Mouse (Mus musculus): ENCODE data around the gene Podn. TPM values are rescaled to one million over a fixed set of nuclear protein-coding genes. Genes with fewer than 3 reads are reported as not detected.
A peak's percentile ranks its signal among the peaks of the same experiment; 100 is the strongest.

Gene Podn
- polyA plus RNA-seq, 1 experiment from 2014 or later = 0.79 TPM

GRCm38 (mm10) chr4:107995727-107996126, 100.5 kb downstream of the Podn start:
- H3K4me1 ChIP-seq = peaks cover 8% of the 10 kb centered on the region
- H3K27ac ChIP-seq = peak overlapping the region; percentile 26; the same call in 1 of the 2 replicates
- 84% methylated on average over 6 of the region's 6 CpGs for WGBS
- no peak overlapping the region for H3K9ac ChIP-seq
- H3K27me3 ChIP-seq = no peaks in the 10 kb centered on the region
- H3K4me3 ChIP-seq = no peak overlapping the region
- H3K36me3 ChIP-seq = no peaks in the 10 kb centered on the region
- H3K9me3 ChIP-seq = no peaks in the 10 kb centered on the region
- no peak overlapping the region for H3K4me2 ChIP-seq (replicated peaks)
- ATAC-seq (ENCODE audit: insufficient number of reproducible peaks, insufficient read depth, low FRiP score, low TSS enrichment) = no peak

- WGBS = 87% methylated on average over 6 of the region's 6 CpGs
- peaks cover 8% of the 10 kb centered on the region for H3K4me1 ChIP-seq
- H3K4me3 ChIP-seq = no peak overlapping the region
- H3K36me3 ChIP-seq = no peaks in the 10 kb centered on the region
- no peak for ATAC-seq (ENCODE audit: insufficient number of reproducible peaks, insufficient read depth, low FRiP score, low TSS enrichment)
- H3K27me3 ChIP-seq = no peaks in the 10 kb centered on the region
- H3K4me2 ChIP-seq (replicated peaks) = no peak overlapping the region
- no peaks in the 10 kb centered on the region for H3K9me3 ChIP-seq
- no peak overlapping the region for H3K27ac ChIP-seq
- no peak overlapping the region for H3K9ac ChIP-seq
Measured at GRCm38 (mm10) chr4:107995011-107995410, 101.2 kb downstream of the Podn start.

- Histone ChIP-seq H3K4me2 (replicated peaks) (no peak overlapping the region), H3K9me3 (no peaks in the 10 kb centered on the region), H3K4me3 (no peak overlapping the region), H3K36me3 (no peaks in the 10 kb centered on the region), H3K27me3 (no peaks in the 10 kb centered on the region), H3K4me1 (peaks cover 3% of the 10 kb centered on the region; the same call in 1 of the 2 replicates), H3K27ac (no peak overlapping the region), H3K9ac (no peak overlapping the region)
- WGBS = 17% methylated on average over 6 of the region's 6 CpGs
- no peak for ATAC-seq (ENCODE audit: insufficient number of reproducible peaks, insufficient read depth, low FRiP score, low TSS enrichment)
Measured at GRCm38 (mm10) chr4:107991879-107992278, 104.4 kb downstream of the Podn start.

GRCm38 (mm10) chr4:107990818-107991217, 105.4 kb downstream of the Podn start:
- no peaks in the 10 kb centered on the region for H3K9me3 ChIP-seq
- 68% methylated on average over 5 of the region's 5 CpGs for WGBS
- H3K27me3 ChIP-seq = no peaks in the 10 kb centered on the region
- H3K4me3 ChIP-seq = no peak overlapping the region
- no peak overlapping the region for H3K27ac ChIP-seq
- H3K4me1 ChIP-seq = no peaks in the 10 kb centered on the region
- H3K36me3 ChIP-seq = no peaks in the 10 kb centered on the region
- no peak overlapping the region for H3K9ac ChIP-seq
- no peak for ATAC-seq (ENCODE audit: insufficient number of reproducible peaks, insufficient read depth, low FRiP score, low TSS enrichment)
- no peak overlapping the region for H3K4me2 ChIP-seq (replicated peaks)

- H3K9me3 ChIP-seq = no peaks in the 10 kb centered on the region
- H3K9ac ChIP-seq = no peak overlapping the region
- no peaks in the 10 kb centered on the region for H3K27me3 ChIP-seq
- no peak overlapping the region for H3K4me3 ChIP-seq
- peaks cover 13% of the 10 kb centered on the region for H3K4me1 ChIP-seq
- no peaks in the 10 kb centered on the region for H3K36me3 ChIP-seq
- H3K4me2 ChIP-seq (replicated peaks) = no peak overlapping the region
- no peak for ATAC-seq (ENCODE audit: insufficient number of reproducible peaks, insufficient read depth, low FRiP score, low TSS enrichment)
- H3K27ac ChIP-seq = no peak overlapping the region
- WGBS = 54% methylated on average over 8 of the region's 8 CpGs
Measured at GRCm38 (mm10) chr4:107988931-107989330, 107.3 kb downstream of the Podn start.

- H3K9ac ChIP-seq = no peak overlapping the region
- H3K36me3 ChIP-seq = no peaks in the 10 kb centered on the region
- H3K9me3 ChIP-seq = no peaks in the 10 kb centered on the region
- no peak overlapping the region for H3K4me3 ChIP-seq
- no peak overlapping the region for H3K4me2 ChIP-seq (replicated peaks)
- H3K4me1 ChIP-seq = peaks cover 20% of the 10 kb centered on the region
- ATAC-seq (ENCODE audit: insufficient number of reproducible peaks, insufficient read depth, low FRiP score, low TSS enrichment) = no peak
- no peak overlapping the region for H3K27ac ChIP-seq
- no peaks in the 10 kb centered on the region for H3K27me3 ChIP-seq
- WGBS = 88% methylated on average over 11 of the region's 11 CpGs
Measured at GRCm38 (mm10) chr4:107986386-107987168, 109.7 kb downstream of the Podn start.

- Histone ChIP-seq H3K36me3 (no peaks in the 10 kb centered on the region), H3K9ac (no peak overlapping the region), H3K27me3 (no peaks in the 10 kb centered on the region), H3K4me1 (peaks cover 20% of the 10 kb centered on the region), H3K4me2 (replicated peaks) (no peak overlapping the region), H3K27ac (no peak overlapping the region), H3K4me3 (no peak overlapping the region), H3K9me3 (no peaks in the 10 kb centered on the region)
- ATAC-seq (ENCODE audit: insufficient number of reproducible peaks, insufficient read depth, low FRiP score, low TSS enrichment) = no peak
- WGBS = 72% methylated on average over 5 of the region's 5 CpGs
Measured at GRCm38 (mm10) chr4:107985812-107986211, 110.4 kb downstream of the Podn start.

- Histone ChIP-seq H3K27me3 (no peaks in the 10 kb centered on the region), H3K4me3 (no peak overlapping the region), H3K9ac (no peak overlapping the region), H3K4me2 (replicated peaks) (0 out of 2 replicates have a peak overlapping the region, but pooled peaks have one; percentile 5), H3K27ac (peak overlapping the region; percentile 88), H3K4me1 (peaks cover 21% of the 10 kb centered on the region), H3K9me3 (no peaks in the 10 kb centered on the region), H3K36me3 (no peaks in the 10 kb centered on the region)
- peak; percentile 58 for ATAC-seq (ENCODE audit: insufficient number of reproducible peaks, insufficient read depth, low FRiP score, low TSS enrichment)
- WGBS = 38% methylated on average over 7 of the region's 7 CpGs
Measured at GRCm38 (mm10) chr4:107984282-107984981, 111.8 kb downstream of the Podn start.

GRCm38 (mm10) chr4:107983717-107984116, 112.5 kb downstream of the Podn start:
- no peak overlapping the region for H3K4me2 ChIP-seq (replicated peaks)
- 59% methylated on average over 1 of the region's 1 CpGs for WGBS

GRCm38 (mm10) chr4:107980002-107980600, 116.1 kb downstream of the Podn start:
- H3K9me3 ChIP-seq = no peaks in the 10 kb centered on the region
- H3K4me1 ChIP-seq = peaks cover 20% of the 10 kb centered on the region
- WGBS = 65% methylated on average over 6 of the region's 6 CpGs
- no peak overlapping the region for H3K4me2 ChIP-seq (replicated peaks)
- H3K27ac ChIP-seq = no peak overlapping the region
- no peaks in the 10 kb centered on the region for H3K36me3 ChIP-seq
- no peaks in the 10 kb centered on the region for H3K27me3 ChIP-seq
- H3K4me3 ChIP-seq = no peak overlapping the region
- no peak for ATAC-seq (ENCODE audit: insufficient number of reproducible peaks, insufficient read depth, low FRiP score, low TSS enrichment)
- no peak overlapping the region for H3K9ac ChIP-seq

More at GRCm38 (mm10) chr4:107983717-107984116, 112.5 kb downstream of the Podn start:
- ATAC-seq (ENCODE audit: insufficient number of reproducible peaks, insufficient read depth, low FRiP score, low TSS enrichment) = peak; percentile 30; the same call in 1 of the 2 replicates
- Histone ChIP-seq H3K36me3 (no peaks in the 10 kb centered on the region), H3K4me3 (no peak overlapping the region), H3K9ac (no peak overlapping the region), H3K9me3 (no peaks in the 10 kb centered on the region), H3K27ac (peak overlapping the region; percentile 88), H3K4me1 (peaks cover 22% of the 10 kb centered on the region), H3K27me3 (no peaks in the 10 kb centered on the region)

- H3K4me1 ChIP-seq = peaks cover 15% of the 10 kb centered on the region
- no peaks in the 10 kb centered on the region for H3K9me3 ChIP-seq
- H3K9ac ChIP-seq = no peak overlapping the region
- no peak overlapping the region for H3K27ac ChIP-seq
- H3K36me3 ChIP-seq = no peaks in the 10 kb centered on the region
- H3K27me3 ChIP-seq = no peaks in the 10 kb centered on the region
- WGBS = 38% methylated on average over 2 of the region's 2 CpGs
- no peak overlapping the region for H3K4me2 ChIP-seq (replicated peaks)
- H3K4me3 ChIP-seq = no peak overlapping the region
- no peak for ATAC-seq (ENCODE audit: insufficient number of reproducible peaks, insufficient read depth, low FRiP score, low TSS enrichment)
Measured at GRCm38 (mm10) chr4:107979530-107979929, 116.7 kb downstream of the Podn start.

All from embryonic facial prominence, embryonic 12.5 days (tissue).